Mouse (Mus musculus): ENCODE results near the gene Hmgcll1. TPM values are rescaled to one million over a fixed set of nuclear protein-coding genes. Genes with fewer than 3 reads are reported as not detected.

Gene Hmgcll1
- polyA plus RNA-seq, 1 experiment, result not detected

GRCm38 (mm10) chr9:76172686-76173295 is 158.1 kb downstream of the Hmgcll1 start:
- Histone ChIP-seq H3K4me1 (ENCODE audit: control insufficient read depth) (no peaks in the 10 kb centered on the region), H3K36me3 (ENCODE audit: control insufficient read depth) (no peaks in the 10 kb centered on the region), H3K27me3 (ENCODE audit: control insufficient read depth) (no peaks in the 10 kb centered on the region), H3K9me3 (ENCODE audit: control insufficient read depth, low read length) (no peaks in the 10 kb centered on the region; the same call in 1 of the 2 replicates), H3K4me3 (replicated peaks) (no peak overlapping the region)
- TF ChIP-seq TAL1 (IDR thresholded peaks at IDR 0.05; ENCODE audit: low read length) (no peak), GATA1 (IDR thresholded peaks at IDR 0.05; ENCODE audit: low read length) (no peak)

DNA sequence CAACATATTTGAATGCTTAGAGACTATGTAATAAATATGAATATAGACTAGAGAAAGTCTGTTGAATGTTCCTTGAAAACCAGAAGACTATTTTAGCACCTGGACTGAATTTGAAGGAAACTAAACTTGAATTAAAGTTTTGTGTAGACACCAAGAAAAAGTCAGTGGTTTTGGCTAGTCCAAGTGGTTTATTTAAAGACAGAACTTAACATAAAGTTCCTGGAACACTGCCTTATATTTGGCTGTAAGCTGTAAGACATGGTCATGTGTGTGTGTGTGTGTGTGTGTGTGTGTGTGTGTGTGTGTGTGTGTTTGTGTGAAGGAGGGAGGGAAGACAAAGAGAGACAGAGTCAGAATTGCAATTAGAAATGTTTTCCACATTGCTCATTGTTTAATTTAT is 164.6 kb downstream of the Hmgcll1 start:
- Histone ChIP-seq H3K4me3 (replicated peaks) (no peak overlapping the region), H3K36me3 (ENCODE audit: control insufficient read depth) (no peaks in the 10 kb centered on the region), H3K4me1 (ENCODE audit: control insufficient read depth) (no peaks in the 10 kb centered on the region), H3K9me3 (ENCODE audit: control insufficient read depth, low read length) (no peaks in the 10 kb centered on the region; the same call in 1 of the 2 replicates), H3K27me3 (ENCODE audit: control insufficient read depth) (no peaks in the 10 kb centered on the region)
- TF ChIP-seq GATA1 (IDR thresholded peaks at IDR 0.05; ENCODE audit: low read length) (no peak), TAL1 (IDR thresholded peaks at IDR 0.05; ENCODE audit: low read length) (no peak)

Other genes starting within 250 kb of the Hmgcll1 start
- gene Bmp5, start 239.5 kb upstream of the Hmgcll1 start, polyA plus RNA-seq (2012), result not detected in 2 replicates
- not detected in 2 replicates for gene Gfral, start 198.8 kb downstream of the Hmgcll1 start, polyA plus RNA-seq (2012)